In genomic region chr5:43048196-43049050, GRCm38 (mm10) we compare ENCODE assay signal across 9 mouse cellular contexts.
DNase-seq lines count a peak whose midpoint lies in the region; ATAC-seq and TF ChIP-seq lines count a peak whose summit lies in the region.
"Had no signal": no experiment of that assay in that cellular context is flagged by ENCODE, and none has a peak within 500 bp of the region (broad histone marks: within the 10 kb centered on the region; RNA-seq: fewer than 3 reads in every experiment).

No protein-coding gene starts in this region.

- peak; percentile 50 to 68; a peak in 3 of 4 replicates for ATAC-seq in hematopoietic stem cell, adult 5-6 weeks (replicated peaks in 1 of 2; ENCODE audit: insufficient read depth in 1 of 2, low FRiP score in 2 of 2, low TSS enrichment in 1 of 2, low read depth in 1 of 2, poor library complexity in 2 of 2, severe bottlenecking in 2 of 2)
- no peak for ATAC-seq in erythroid progenitor cell, adult 5-6 weeks (replicated peaks; ENCODE audit: low FRiP score, poor library complexity, severe bottlenecking)
- ATAC-seq in midbrain, postnatal 0 days (ENCODE audit: low FRiP score): no peak

- no peaks in the 10 kb centered on the region for H3K79me3 ChIP-seq in C2C12 (ENCODE audit: low read depth)

- DNase-seq in 3T3-L1 (ENCODE audit: low read depth, low spot score): peak; percentile 69
- peak; percentile 16 to 62 for DNase-seq in frontal cortex, adult 2 months (ENCODE audit: extremely low spot score in 1 of 2, low spot score in 1 of 2)
- DNase-seq in urinary bladder, postnatal 10 days (ENCODE audit: low spot score): no peak
- DNase-seq in midbrain, postnatal 0 days (ENCODE audit: low spot score): no peak

- 80% methylated on average over 8 of the region's 8 CpGs for WGBS in midbrain, postnatal 0 days

- H3K4me3 ChIP-seq in C2C12 (ENCODE audit: insufficient read depth, poor library complexity, severe bottlenecking): no peak overlapping the region
- no peak overlapping the region for H3K4me3 ChIP-seq in midbrain, postnatal 0 days (ENCODE audit: low read depth, low read length)
- H3K4me3 ChIP-seq: hindbrain, embryonic 15.5 days had no signal

- TF ChIP-seq CTCF in C2C12 (IDR thresholded peaks at IDR 0.05; ENCODE audit: control insufficient read depth, insufficient read depth, insufficient read length): no peak
- no peak for TF ChIP-seq CTCF in midbrain, postnatal 0 days (IDR thresholded peaks at IDR 0.05)

- H3K27ac ChIP-seq in midbrain, postnatal 0 days (ENCODE audit: low read depth, low read length): no peak overlapping the region
- H3K27ac ChIP-seq: hindbrain, embryonic 15.5 days; liver, embryonic 14.5 days had no signal

- no peaks in the 10 kb centered on the region for H3K36me3 ChIP-seq in C2C12 (ENCODE audit: control insufficient read depth, insufficient read depth)
- H3K36me3 ChIP-seq in midbrain, postnatal 0 days (ENCODE audit: insufficient read depth, low read length): no peaks in the 10 kb centered on the region
- H3K36me3 ChIP-seq: hindbrain, embryonic 15.5 days had no signal

- no peak overlapping the region for H3ac ChIP-seq in C2C12 (ENCODE audit: control insufficient read depth, insufficient read length, low read depth)

- H3K4me2 ChIP-seq in midbrain, postnatal 0 days (ENCODE audit: low read depth, low read length, poor library complexity, severe bottlenecking): no peak overlapping the region
- H3K4me2 ChIP-seq: hindbrain, embryonic 15.5 days had no signal

- H3K4me1 ChIP-seq in midbrain, postnatal 0 days (ENCODE audit: insufficient read depth, low read length): no peaks in the 10 kb centered on the region
- H3K4me1 ChIP-seq: hindbrain, embryonic 15.5 days had no signal

- no peaks in the 10 kb centered on the region for H3K79me2 ChIP-seq in C2C12 (ENCODE audit: control insufficient read depth, insufficient read depth)

- no peaks in the 10 kb centered on the region for H3K9me3 ChIP-seq in midbrain, postnatal 0 days (ENCODE audit: low read length)
- H3K9me3 ChIP-seq: hindbrain, embryonic 15.5 days had no signal

- no peaks in the 10 kb centered on the region for H3K27me3 ChIP-seq in C2C12 (ENCODE audit: control insufficient read depth, insufficient read depth, insufficient read length)
- H3K27me3 ChIP-seq in midbrain, postnatal 0 days (ENCODE audit: insufficient read depth, low read length): no peaks in the 10 kb centered on the region
- H3K27me3 ChIP-seq: hindbrain, embryonic 15.5 days had no signal

- H3K9ac ChIP-seq in midbrain, postnatal 0 days (replicated peaks; ENCODE audit: low read length, poor library complexity, severe bottlenecking): no peak overlapping the region
- H3K9ac ChIP-seq: hindbrain, embryonic 15.5 days; liver, embryonic 14.5 days had no signal

TF ChIP-seq in C2C12, 6 proteins besides CTCF, POLR2A, EP300 and RAD21:
- TF ChIP-seq USF1 (IDR thresholded peaks at IDR 0.05; ENCODE audit: low read depth): no peak
- peak; percentile 33 for TF ChIP-seq MAX (IDR thresholded peaks at IDR 0.05)

Comparison
In these comparisons a context has a peak if more than half of its experiments do, and no peak if none do; other contexts are left out.
1. DNase-seq: peak in 3T3-L1 (single experiment) and frontal cortex, adult 2 months (2 of 2); none in urinary bladder, postnatal 10 days (single experiment) and midbrain, postnatal 0 days (single experiment).
2. ATAC-seq: peak in hematopoietic stem cell, adult 5-6 weeks (2 of 2); none in erythroid progenitor cell, adult 5-6 weeks (single experiment) and midbrain, postnatal 0 days (single experiment).